Mouse (Mus musculus): ENCODE results near the gene Foxf1. TPM values are rescaled to one million over a fixed set of nuclear protein-coding genes. Genes with fewer than 3 reads are reported as not detected.
A peak's percentile ranks its signal among the peaks of the same experiment; 100 is the strongest.

Gene Foxf1
- polyA plus RNA-seq, 1 experiment from 2014 or later, result 4.9 TPM

DNA sequence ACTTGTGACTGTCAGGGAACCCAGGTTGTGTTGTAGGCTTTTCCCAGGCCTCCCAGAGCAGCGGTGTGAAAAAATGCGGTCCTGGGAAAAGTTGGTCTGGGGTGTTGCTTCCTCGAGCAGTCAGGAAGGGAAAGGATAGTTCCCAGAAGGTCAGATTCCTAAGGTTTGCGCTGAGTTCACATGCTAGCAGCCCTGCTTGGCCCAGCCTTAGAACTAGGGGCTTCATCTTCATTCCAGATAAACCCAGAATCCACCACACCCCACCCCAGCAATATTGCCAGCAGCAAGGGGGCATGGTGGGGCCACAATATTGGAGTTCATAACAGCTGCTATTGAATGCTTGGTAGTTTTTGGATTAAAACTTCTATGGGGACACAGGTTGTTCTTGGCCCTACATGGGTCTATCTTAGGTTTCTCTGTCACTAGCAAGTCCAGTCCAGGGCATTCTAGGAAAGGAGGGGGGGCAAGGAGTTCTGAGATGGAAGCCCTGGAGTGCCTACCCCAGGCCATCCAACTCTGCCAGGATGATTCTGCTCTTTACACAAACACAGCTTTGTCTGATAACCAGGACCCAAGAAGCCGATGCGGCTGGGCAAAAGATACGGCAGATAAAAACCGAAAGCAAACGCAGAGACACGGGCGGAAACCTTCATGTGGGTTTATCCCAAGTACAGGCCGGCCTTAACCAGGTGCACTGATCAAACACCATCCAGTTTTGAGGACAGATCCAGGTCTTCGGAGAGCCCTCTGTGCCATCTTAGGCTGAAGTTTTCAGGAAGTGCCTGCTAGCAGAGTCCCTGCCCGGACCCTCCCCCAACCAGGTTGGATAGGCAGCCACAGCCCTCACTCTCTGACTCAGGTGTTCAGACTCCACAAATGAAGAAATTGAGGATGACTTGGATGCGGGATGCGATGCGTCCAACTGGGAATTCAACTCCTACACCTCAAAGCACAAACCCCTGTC lies 36.6 kb downstream of the Foxf1 start:
- WGBS, result 5% methylated on average over 17 of the region's 17 CpGs
- H3K9me3 ChIP-seq, result no peaks in the 10 kb centered on the region

DNA sequence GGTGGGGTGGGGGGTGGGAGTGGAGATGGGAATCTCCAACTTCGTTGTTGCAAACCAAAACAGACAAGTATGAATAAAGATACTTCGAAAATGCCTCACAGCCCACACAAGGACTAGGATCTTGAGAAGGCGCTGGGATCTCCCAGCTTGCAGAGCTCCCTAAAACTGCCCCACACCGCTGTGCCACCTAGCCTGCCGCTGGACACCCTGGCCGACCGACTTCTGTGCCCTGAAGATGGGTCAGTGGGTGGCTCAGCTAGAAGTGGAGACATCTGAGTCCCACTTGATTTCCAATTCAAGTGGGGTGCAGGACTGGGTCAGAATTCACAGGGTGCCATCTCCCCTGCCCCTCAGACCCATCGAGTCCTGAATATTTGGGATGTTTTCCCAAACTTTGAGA lies 37.5 kb downstream of the Foxf1 start:
- Histone ChIP-seq H3K27me3 (ENCODE audit: insufficient read depth, poor library complexity, severe bottlenecking) (peaks cover 100% of the 10 kb centered on the region), H3K36me3 (no peaks in the 10 kb centered on the region), H3K4me3 (no peak overlapping the region), H3K4me1 (replicated peaks) (peaks cover 35% of the 10 kb centered on the region), H3K27ac (no peak overlapping the region), H3K9me3 (no peaks in the 10 kb centered on the region)
- peak; percentile 9 for DNase-seq (ENCODE audit: low spot score)
- 5% methylated on average over 8 of the region's 8 CpGs for WGBS

More for the DNA sequence above, 36.6 kb downstream of the Foxf1 start:
- Histone ChIP-seq H3K4me1 (replicated peaks) (peaks cover 38% of the 10 kb centered on the region), H3K27ac (no peak overlapping the region), H3K36me3 (no peaks in the 10 kb centered on the region), H3K4me3 (peak overlapping the region; percentile 59), H3K27me3 (ENCODE audit: insufficient read depth, poor library complexity, severe bottlenecking) (peaks cover 100% of the 10 kb centered on the region)
- DNase-seq (ENCODE audit: low spot score), result peak; percentile 26

- H3K36me3 ChIP-seq, result no peaks in the 10 kb centered on the region
- peaks cover 28% of the 10 kb centered on the region for H3K4me1 ChIP-seq (replicated peaks)
- no peak for DNase-seq (ENCODE audit: low spot score)
- no peaks in the 10 kb centered on the region for H3K9me3 ChIP-seq
- peaks cover 100% of the 10 kb centered on the region for H3K27me3 ChIP-seq (ENCODE audit: insufficient read depth, poor library complexity, severe bottlenecking)
- 5% methylated on average over 7 of the region's 7 CpGs for WGBS
- no peak overlapping the region for H3K4me3 ChIP-seq
- no peak overlapping the region for H3K27ac ChIP-seq
Observed at GRCm38 (mm10) chr8:121122368-121122767, 38.2 kb downstream of the Foxf1 start.

- WGBS, result 45% methylated on average over 2 of the region's 2 CpGs
Observed at GRCm38 (mm10) chr8:121123113-121123512, 38.9 kb downstream of the Foxf1 start.

DNA sequence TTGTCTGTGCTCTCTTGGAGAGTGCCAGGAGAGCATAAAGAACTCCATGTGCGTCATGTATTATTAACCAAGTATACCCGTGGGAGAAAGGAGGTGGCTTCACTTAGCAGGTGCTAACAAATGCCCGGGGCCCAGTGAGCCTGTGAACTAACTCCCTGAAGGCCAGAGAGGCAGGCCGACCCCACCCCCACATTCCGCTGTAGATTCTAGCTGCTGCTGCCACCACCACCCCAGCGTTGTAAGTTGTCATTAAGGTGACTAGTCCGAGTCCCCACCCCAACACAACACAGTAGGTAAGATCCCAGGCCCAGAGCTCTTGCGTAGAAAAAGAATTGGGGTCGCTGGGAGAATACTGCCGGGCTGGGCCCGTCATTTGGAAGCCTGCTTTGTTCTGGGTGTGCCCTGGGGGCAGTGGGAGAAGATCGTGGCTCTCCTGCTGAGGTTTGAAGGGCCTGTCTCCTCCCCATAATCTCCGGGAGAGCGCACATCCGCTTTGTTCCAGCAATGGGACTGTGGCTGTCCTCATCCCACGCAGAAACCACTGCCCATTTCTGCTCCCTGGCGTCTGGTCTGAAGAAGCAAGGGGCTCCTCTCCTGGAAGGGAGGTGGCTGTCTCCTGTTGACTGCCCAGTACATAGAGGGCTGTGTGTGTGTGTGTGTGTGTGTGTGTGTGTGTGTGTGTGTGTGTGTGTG lies 40.5 kb downstream of the Foxf1 start:
- H3K27me3 ChIP-seq (ENCODE audit: insufficient read depth, poor library complexity, severe bottlenecking), result peaks cover 100% of the 10 kb centered on the region
- peak overlapping the region; percentile 51 for H3K4me3 ChIP-seq
- 3% methylated on average over 17 of the region's 17 CpGs for WGBS
- DNase-seq (ENCODE audit: low spot score), result peak; percentile 30
- no peaks in the 10 kb centered on the region for H3K9me3 ChIP-seq
- H3K4me1 ChIP-seq (replicated peaks), result peaks cover 40% of the 10 kb centered on the region
- H3K27ac ChIP-seq, result peak overlapping the region; percentile 59; the same call in 1 of the 2 replicates
- H3K36me3 ChIP-seq, result no peaks in the 10 kb centered on the region

More at GRCm38 (mm10) chr8:121123113-121123512, 38.9 kb downstream of the Foxf1 start:
- Histone ChIP-seq H3K27me3 (ENCODE audit: insufficient read depth, poor library complexity, severe bottlenecking) (peaks cover 100% of the 10 kb centered on the region), H3K36me3 (no peaks in the 10 kb centered on the region), H3K4me1 (replicated peaks) (peaks cover 27% of the 10 kb centered on the region), H3K27ac (no peak overlapping the region), H3K4me3 (no peak overlapping the region), H3K9me3 (no peaks in the 10 kb centered on the region)
- no peak for DNase-seq (ENCODE audit: low spot score)

DNA sequence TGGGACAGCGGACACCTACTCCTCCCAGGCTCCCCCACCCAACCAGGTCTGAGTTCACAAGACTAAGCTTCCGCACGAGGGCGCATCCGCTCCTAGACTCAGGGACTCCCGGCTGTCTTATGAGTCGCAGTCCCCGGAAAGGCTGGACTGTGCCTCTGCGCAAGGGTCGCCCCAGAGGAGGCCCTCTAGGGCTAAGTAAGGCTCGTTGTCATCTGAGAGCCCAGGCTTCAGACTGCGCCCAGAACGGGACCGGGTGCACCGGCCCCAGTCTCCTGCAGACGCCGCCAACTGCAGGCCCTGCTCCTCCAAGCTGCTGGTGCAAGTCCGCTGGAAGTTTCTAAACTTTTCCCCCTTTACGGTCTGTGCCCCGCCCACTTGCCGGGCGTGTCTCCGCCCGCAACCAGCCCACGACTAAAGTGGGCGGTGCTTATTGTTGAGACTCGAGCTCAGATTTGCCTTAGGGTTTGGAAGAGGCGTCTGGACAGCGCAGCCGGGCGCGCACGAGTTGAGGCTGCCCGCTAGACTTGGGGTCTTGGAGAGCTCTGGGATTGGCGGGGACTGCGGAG lies 41.2 kb downstream of the Foxf1 start:
- peak overlapping the region; percentile 51 for H3K4me3 ChIP-seq
- peak; percentile 86 for DNase-seq (ENCODE audit: low spot score)
- no peaks in the 10 kb centered on the region for H3K9me3 ChIP-seq
- H3K36me3 ChIP-seq, result no peaks in the 10 kb centered on the region
- peaks cover 100% of the 10 kb centered on the region for H3K27me3 ChIP-seq (ENCODE audit: insufficient read depth, poor library complexity, severe bottlenecking)
- under 1% methylated on average over 36 of the region's 36 CpGs for WGBS
- H3K27ac ChIP-seq, result peak overlapping the region; percentile 59; the same call in 1 of the 2 replicates
- H3K4me1 ChIP-seq (replicated peaks), result peaks cover 40% of the 10 kb centered on the region

- peak overlapping the region; percentile 51; the same call in 1 of the 2 replicates for H3K4me3 ChIP-seq
- H3K4me1 ChIP-seq (replicated peaks), result peaks cover 40% of the 10 kb centered on the region
- H3K27me3 ChIP-seq (ENCODE audit: insufficient read depth, poor library complexity, severe bottlenecking), result peaks cover 100% of the 10 kb centered on the region
- 5% methylated on average over 6 of the region's 6 CpGs for WGBS
- H3K27ac ChIP-seq, result no peak overlapping the region
- H3K9me3 ChIP-seq, result no peaks in the 10 kb centered on the region
- H3K36me3 ChIP-seq, result no peaks in the 10 kb centered on the region
- DNase-seq (ENCODE audit: low spot score), result no peak
Observed at GRCm38 (mm10) chr8:121126191-121126590, 42.0 kb downstream of the Foxf1 start.

GRCm38 (mm10) chr8:121126694-121127093 lies 42.5 kb downstream of the Foxf1 start:
- H3K9me3 ChIP-seq, result no peaks in the 10 kb centered on the region
- 5% methylated on average over 6 of the region's 6 CpGs for WGBS
- peak; percentile 15 for DNase-seq (ENCODE audit: low spot score)
- H3K4me3 ChIP-seq, result no peak overlapping the region
- no peak overlapping the region for H3K27ac ChIP-seq
- peaks cover 99% of the 10 kb centered on the region for H3K27me3 ChIP-seq (ENCODE audit: insufficient read depth, poor library complexity, severe bottlenecking)
- H3K4me1 ChIP-seq (replicated peaks), result peaks cover 40% of the 10 kb centered on the region
- no peaks in the 10 kb centered on the region for H3K36me3 ChIP-seq

DNA sequence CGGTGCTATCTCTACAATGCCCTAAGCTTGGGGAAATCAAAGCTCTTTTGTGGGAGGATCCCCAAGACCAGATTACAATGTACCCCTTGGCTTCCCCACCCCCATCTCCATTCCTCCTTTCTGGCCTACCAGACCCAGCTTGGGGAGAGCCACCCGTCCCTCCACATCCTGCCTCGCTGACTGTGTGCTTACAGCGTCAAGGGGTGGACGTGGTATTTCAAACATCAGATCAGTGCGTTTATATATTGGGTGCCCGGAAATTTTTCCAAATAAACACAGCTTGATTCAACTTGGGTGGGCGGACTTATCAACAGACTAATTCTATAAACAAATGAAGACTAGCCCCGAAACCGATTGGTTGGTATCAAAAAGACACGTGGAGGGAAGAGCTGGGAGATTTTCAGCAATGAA lies 43.1 kb downstream of the Foxf1 start:
- WGBS, result 3% methylated on average over 11 of the region's 11 CpGs
- peaks cover 40% of the 10 kb centered on the region for H3K4me1 ChIP-seq (replicated peaks)
- no peaks in the 10 kb centered on the region for H3K36me3 ChIP-seq

GRCm38 (mm10) chr8:121127756-121128375 lies 43.7 kb downstream of the Foxf1 start, which contains the start of gene Foxl1:
Gene Foxl1, plus strand, starts transcription at chr8:121127940.
- peaks cover 98% of the 10 kb centered on the region for H3K27me3 ChIP-seq (ENCODE audit: insufficient read depth, poor library complexity, severe bottlenecking)
- no peak for DNase-seq (ENCODE audit: low spot score)
- H3K27ac ChIP-seq, result peak within 1 kb of the TSS; percentile 76; the same call in 1 of the 2 replicates
- peak within 1 kb of the TSS; percentile 37 for H3K4me3 ChIP-seq
- no peaks in the 10 kb centered on the region for H3K36me3 ChIP-seq
- WGBS, result under 1% methylated on average over 43 of the region's 43 CpGs
- H3K9me3 ChIP-seq, result no peaks in the 10 kb centered on the region
- H3K4me1 ChIP-seq (replicated peaks), result peaks cover 37% of the 10 kb centered on the region

More for the DNA sequence above, 43.1 kb downstream of the Foxf1 start:
- DNase-seq (ENCODE audit: low spot score), result peak; percentile 23
- H3K27me3 ChIP-seq (ENCODE audit: insufficient read depth, poor library complexity, severe bottlenecking), result peaks cover 99% of the 10 kb centered on the region
- no peak overlapping the region for H3K4me3 ChIP-seq
- no peaks in the 10 kb centered on the region for H3K9me3 ChIP-seq
- no peak overlapping the region for H3K27ac ChIP-seq

DNA sequence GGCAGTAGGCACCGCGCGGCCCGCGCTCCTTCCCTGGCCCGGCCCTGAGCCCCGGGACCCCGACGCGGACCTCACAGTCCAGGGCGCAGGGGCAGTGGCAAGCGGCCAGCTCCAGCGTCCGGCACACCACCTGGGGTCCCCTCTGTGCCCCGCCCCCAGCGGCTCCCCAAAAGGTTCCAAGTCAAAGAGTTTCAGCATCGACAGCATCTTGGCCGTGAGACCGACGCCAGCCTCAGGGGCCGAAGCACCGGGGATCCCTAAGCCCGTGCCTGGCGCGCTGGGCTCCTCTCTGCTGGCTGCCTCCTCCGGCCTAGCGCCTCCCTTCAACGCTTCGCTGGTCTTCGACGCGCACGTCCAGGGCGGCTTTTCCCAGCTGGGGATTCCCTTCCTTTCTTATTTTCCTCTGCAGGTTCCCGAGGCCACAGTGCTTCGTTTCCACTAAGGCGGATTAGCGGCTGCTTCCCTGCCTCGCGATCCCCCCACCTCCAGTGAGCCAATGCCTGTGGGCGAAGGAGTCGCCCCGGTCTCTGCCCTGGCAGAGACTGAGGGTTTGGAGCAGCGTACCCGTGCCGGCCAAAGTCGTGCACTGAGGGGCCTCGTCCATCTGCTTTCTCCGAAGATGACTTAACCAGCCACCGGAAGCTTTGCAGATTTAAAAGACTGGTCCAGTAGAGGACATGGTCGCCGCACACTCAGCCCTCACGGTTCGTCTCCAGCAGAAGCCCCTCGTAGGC lies 44.5 kb downstream of the Foxf1 start:
- Histone ChIP-seq H3K4me1 (replicated peaks) (peaks cover 35% of the 10 kb centered on the region), H3K27me3 (ENCODE audit: insufficient read depth, poor library complexity, severe bottlenecking) (peaks cover 98% of the 10 kb centered on the region), H3K9me3 (no peaks in the 10 kb centered on the region), H3K36me3 (no peaks in the 10 kb centered on the region), H3K4me3 (peak overlapping the region; percentile 37), H3K27ac (peak overlapping the region; percentile 17; the same call in 1 of the 2 replicates)
- WGBS, result 2% methylated on average over 55 of the region's 55 CpGs
- peak; percentile 53 for DNase-seq (ENCODE audit: low spot score)
